Mouse (Mus musculus) 3134 (cell line): ENCODE measurements around the gene Cldn1.

Experiments
- DNase-seq: peaks from one replicate; pipeline ENCODE4 v3.0.0-alpha.2; 2011; ENCODE audit warnings: low spot score; ENCODE audit not compliant: insufficient read length; ENCODE audit errors: extremely low read depth

Cldn1 gene

DNA sequence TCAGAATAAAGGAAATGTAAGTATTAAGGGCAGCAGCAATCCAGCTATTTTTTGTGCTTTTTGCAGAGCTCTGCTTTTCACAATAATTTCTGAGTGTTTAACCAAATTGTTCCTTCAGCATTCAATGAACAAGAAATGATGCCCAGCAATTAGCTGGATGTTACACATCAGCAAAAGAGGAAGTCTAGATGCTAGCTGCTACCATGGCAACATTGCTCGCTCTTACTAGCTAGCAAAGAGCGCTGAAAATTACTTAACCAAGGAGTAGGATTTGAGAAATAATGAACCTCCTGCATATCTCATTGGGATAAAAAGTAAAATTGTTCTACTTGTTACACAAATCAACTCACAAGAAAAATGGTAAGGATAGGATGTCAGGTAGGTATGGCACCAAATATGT lies 62.2 kb downstream of the Cldn1 start:
- DNase-seq, result no peak
